Mouse (Mus musculus) embryonic facial prominence, embryonic 12.5 days (tissue): ENCODE measurements at regions not wholly inside any gene's neighbourhood (a gene's known extent, or its start where the extent isn't known, plus 50 kb on each side); places are given as distances from the start of the nearest gene placed in this dataset.

Experiments
- ATAC-seq: fragments of 200-750 bp; cut with Nextera tagmentation; 2 replicates; pipeline ENCODE4 v1.8.0; 2017; ENCODE audit not compliant: insufficient number of reproducible peaks, insufficient read depth, low FRiP score, low TSS enrichment
- H3K27ac ChIP-seq: fragments of 300-500 bp; sonication (generic); 2 replicates; pipeline ENCODE4 v1.5.1; 2016; ENCODE audit warnings: mild to moderate bottlenecking
- H3K27me3 ChIP-seq: fragments of 300-500 bp; sonication (generic); 2 replicates; pipeline ENCODE4 v1.6.1; 2016; ENCODE audit warnings: mild to moderate bottlenecking, moderate library complexity
- H3K36me3 ChIP-seq: fragments of 300-500 bp; sonication (generic); 2 replicates; pipeline ENCODE4 v1.6.1; 2016; ENCODE audit warnings: mild to moderate bottlenecking
- H3K4me1 ChIP-seq: fragments of 300-500 bp; sonication (generic); 2 replicates; pipeline ENCODE4 v1.6.1; 2016
- H3K4me2 ChIP-seq: fragments of 300-500 bp; sonication (generic); replicated peaks from 2 replicates; pipeline ENCODE4 v1.6.1; 2016; ENCODE audit warnings: mild to moderate bottlenecking, moderate library complexity
- H3K4me3 ChIP-seq: fragments of 300-500 bp; sonication (generic); 2 replicates; pipeline ENCODE4 v1.5.1; 2016; ENCODE audit warnings: mild to moderate bottlenecking
- H3K9ac ChIP-seq: fragments of 300-500 bp; sonication (generic); 2 replicates; pipeline ENCODE4 v1.6.1; 2016; ENCODE audit warnings: mild to moderate bottlenecking, moderate library complexity
- H3K9me3 ChIP-seq: fragments of 300-500 bp; sonication (generic); 2 replicates; pipeline ENCODE4 v1.6.1; 2016; ENCODE audit warnings: mild to moderate bottlenecking, moderate library complexity
- WGBS: fragments of 180-500 bp; shearing (Covaris S2); methylation state at CpG from one replicate; pipeline ENCODE4 v1.1.7; 2016; 5-methylcytosine and 5-hydroxymethylcytosine counted together

GRCm38 (mm10) chr7:79516287-79516686, 50.1 kb upstream of the Polg start:
- Histone ChIP-seq H3K27ac (no peak overlapping the region), H3K4me2 (no peak overlapping the region), H3K27me3 (peaks cover 95% of the 10 kb centered on the region), H3K9ac (no peak overlapping the region), H3K4me1 (peaks cover 15% of the 10 kb centered on the region; the same call in 1 of the 2 replicates), H3K4me3 (no peak overlapping the region), H3K9me3 (no peaks in the 10 kb centered on the region), H3K36me3 (no peaks in the 10 kb centered on the region)
- no peak for ATAC-seq
- WGBS, result 78% methylated on average over 4 of the region's 4 CpGs
